ENCODE assay signal across 8 mouse cellular contexts in the genomic region with DNA sequence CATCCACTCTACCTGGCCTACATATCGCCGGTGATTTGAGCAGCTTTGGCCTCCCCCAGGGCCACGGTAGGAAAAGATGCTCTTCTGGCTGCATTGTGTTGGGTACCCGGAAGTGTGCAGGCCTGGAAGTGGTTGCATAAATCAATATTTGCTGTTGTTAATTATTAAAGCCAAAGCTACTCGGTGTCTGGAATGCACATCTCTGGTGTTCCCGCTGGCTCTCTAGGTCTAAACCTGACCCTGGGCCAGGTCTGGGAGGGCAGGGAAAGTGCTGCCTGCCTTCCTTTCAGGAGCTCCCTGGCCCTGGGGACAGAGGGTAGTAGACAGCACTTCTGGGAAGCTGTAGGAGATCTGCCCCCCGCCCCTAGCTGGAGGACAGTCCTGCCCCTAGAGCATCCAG. TPM values are rescaled to one million over a fixed set of nuclear protein-coding genes. Genes with fewer than 3 reads are reported as not detected.
DNase-seq lines count a peak whose midpoint lies in the region; ATAC-seq lines count a peak whose summit lies in the region.

No protein-coding gene starts in this region.

- H3K27me3 ChIP-seq in heart, embryonic 13.5 days (replicated peaks), result peaks cover 95% of the 10 kb centered on the region
- 0 out of 2 replicates have a peak, but pooled peaks cover 16% of the 10 kb centered on the region for H3K27me3 ChIP-seq in embryonic facial prominence, embryonic 12.5 days
- H3K27me3 ChIP-seq in limb, embryonic 10.5 days (ENCODE audit: low read depth, poor library complexity, severe bottlenecking), result peaks cover 39% of the 10 kb centered on the region
- peaks cover 37% of the 10 kb centered on the region for H3K27me3 ChIP-seq in midbrain, embryonic 12.5 days

- peak overlapping the region; percentile 89 for H3K4me2 ChIP-seq in heart, embryonic 13.5 days
- H3K4me2 ChIP-seq in embryonic facial prominence, embryonic 12.5 days (replicated peaks), result no peak overlapping the region
- H3K4me2 ChIP-seq in midbrain, embryonic 12.5 days (replicated peaks), result peak overlapping the region; percentile 91

- H3K4me3 ChIP-seq in heart, embryonic 13.5 days, result no peak overlapping the region
- no peak overlapping the region for H3K4me3 ChIP-seq in embryonic facial prominence, embryonic 12.5 days
- peak overlapping the region; percentile 66 for H3K4me3 ChIP-seq in limb, embryonic 10.5 days
- H3K4me3 ChIP-seq in midbrain, embryonic 12.5 days, result no peak overlapping the region

- H3K27ac ChIP-seq in heart, embryonic 13.5 days (replicated peaks), result no peak overlapping the region
- H3K27ac ChIP-seq in embryonic facial prominence, embryonic 12.5 days, result 0 out of 2 replicates have a peak overlapping the region, but pooled peaks have one; percentile 3
- H3K27ac ChIP-seq in limb, embryonic 10.5 days, result peak overlapping the region; percentile 86; the same call in 1 of the 2 replicates
- peak overlapping the region; percentile 39 for H3K27ac ChIP-seq in midbrain, embryonic 12.5 days (replicated peaks)

- peaks cover 15% of the 10 kb centered on the region for H3K4me1 ChIP-seq in heart, embryonic 13.5 days
- H3K4me1 ChIP-seq in embryonic facial prominence, embryonic 12.5 days, result peaks cover 17% of the 10 kb centered on the region
- peaks cover 31% of the 10 kb centered on the region for H3K4me1 ChIP-seq in limb, embryonic 10.5 days
- peaks cover 25% of the 10 kb centered on the region for H3K4me1 ChIP-seq in midbrain, embryonic 12.5 days

- ATAC-seq in heart, embryonic 13.5 days (ENCODE audit: extremely low read depth, insufficient number of reproducible peaks, low FRiP score, low TSS enrichment), result no peak
- ATAC-seq in embryonic facial prominence, embryonic 12.5 days (ENCODE audit: insufficient number of reproducible peaks, insufficient read depth, low FRiP score, low TSS enrichment), result no peak
- peak; percentile 13; the same call in 1 of the 2 replicates for ATAC-seq in midbrain, embryonic 12.5 days (ENCODE audit: low FRiP score, low read depth)
- no peak for ATAC-seq in megakaryocyte, adult 5-6 weeks (ENCODE audit: poor library complexity, severe bottlenecking)
- ATAC-seq in granulocyte monocyte progenitor cell, adult 5-6 weeks (replicated peaks; ENCODE audit: poor library complexity, severe bottlenecking), result no peak

- peak overlapping the region; percentile 82 for H3K9ac ChIP-seq in heart, embryonic 13.5 days
- no peak overlapping the region for H3K9ac ChIP-seq in embryonic facial prominence, embryonic 12.5 days
- peak overlapping the region; percentile 79; the same call in 1 of the 2 replicates for H3K9ac ChIP-seq in midbrain, embryonic 12.5 days (replicated peaks)

- H3K9me3 ChIP-seq in heart, embryonic 13.5 days, result no peaks in the 10 kb centered on the region
- no peaks in the 10 kb centered on the region for H3K9me3 ChIP-seq in embryonic facial prominence, embryonic 12.5 days
- H3K9me3 ChIP-seq in limb, embryonic 10.5 days (replicated peaks), result no peaks in the 10 kb centered on the region
- H3K9me3 ChIP-seq in midbrain, embryonic 12.5 days, result no peaks in the 10 kb centered on the region

- WGBS in heart, embryonic 13.5 days, result 74% methylated on average over 7 of the region's 7 CpGs
- WGBS in embryonic facial prominence, embryonic 12.5 days, result 64% methylated on average over 7 of the region's 7 CpGs
- WGBS in limb, embryonic 10.5 days, result 79% methylated on average over 7 of the region's 7 CpGs
- 74% methylated on average over 7 of the region's 7 CpGs for WGBS in midbrain, embryonic 12.5 days

- intact Hi-C loops in heart, postnatal 25 days (cut with DNase I), result no loop called here

- no peaks in the 10 kb centered on the region for H3K36me3 ChIP-seq in heart, embryonic 13.5 days
- H3K36me3 ChIP-seq in embryonic facial prominence, embryonic 12.5 days, result no peaks in the 10 kb centered on the region
- H3K36me3 ChIP-seq in limb, embryonic 10.5 days, result no peaks in the 10 kb centered on the region
- H3K36me3 ChIP-seq in midbrain, embryonic 12.5 days, result no peaks in the 10 kb centered on the region

- no peak for DNase-seq in heart, postnatal 25 days (ENCODE audit: low spot score)
- no peak for DNase-seq in limb, embryonic 10.5 days (ENCODE audit: low spot score)
- DNase-seq in natural killer cell, adult 2 months (ENCODE audit: low spot score in 2 of 2), result no peak

RNA-seq across cellular contexts. Expression of a gene that starts 42.0 kb away (rescaled TPM):
- polyA plus RNA-seq in heart, embryonic 13.5 days (2015; fragmentation: Nextera tagmentation; extraction: Ambion mirVana), result 5.1 and 6.1 TPM in 2 replicates
- 10 to 100 TPM; 13.8 to 19.4 TPM for total RNA-seq in heart, postnatal 25 days (2021)
- polyA plus RNA-seq in embryonic facial prominence, embryonic 12.5 days (2016; fragmentation: Nextera tagmentation; extraction: Ambion mirVana), result 15.1 and 16.3 TPM in 2 replicates
- 2.8 and 4.2 TPM in 2 replicates for polyA plus RNA-seq in limb, embryonic 10.5 days (2016; fragmentation: Nextera tagmentation; extraction: Ambion mirVana)
- polyA plus RNA-seq in midbrain, embryonic 12.5 days (2016; fragmentation: Nextera tagmentation; extraction: Ambion mirVana), result 11.6 and 12.1 TPM in 2 replicates
- total RNA-seq in megakaryocyte, adult 5-6 weeks (2015), result 0.31 and 0.87 TPM in 2 replicates
- 0.88 and 0.98 TPM in 2 replicates for total RNA-seq in megakaryocyte, adult 5-6 weeks (2017)
- 0.80 and 4.3 TPM in 2 replicates for total RNA-seq in granulocyte monocyte progenitor cell, adult 5-6 weeks (2014; fragmentation: Nextera tagmentation)
- total RNA-seq in granulocyte monocyte progenitor cell, adult 5-6 weeks (2017), result 0.65 and 4.6 TPM in 2 replicates
